Mouse (Mus musculus) midbrain, embryonic 11.5 days (tissue): ENCODE measurements around the gene Tsga10ip. TPM values are rescaled to one million over a fixed set of nuclear protein-coding genes. Genes with fewer than 3 reads are reported as not detected.

Experiments
- ATAC-seq: fragments of 200-750 bp; cut with Nextera tagmentation; 2 replicates; pipeline ENCODE4 v1.8.0; 2017; ENCODE audit warnings: moderate TSS enrichment, moderate library complexity; ENCODE audit not compliant: low FRiP score
- DNase-seq: peaks from one replicate; pipeline ENCODE4 v3.0.0; 2015; ENCODE audit warnings: low spot score; ENCODE audit errors: missing footprints
- H3K27ac ChIP-seq: fragments of 300-500 bp; sonication (generic); 2 replicates; pipeline ENCODE4 v1.5.1; 2014; ENCODE audit warnings: low read depth, low read length
- H3K27me3 ChIP-seq: fragments of 300-500 bp; sonication (generic); 2 replicates; pipeline ENCODE4 v1.6.1; 2014; ENCODE audit warnings: mild to moderate bottlenecking, low read length, moderate library complexity, mixed read lengths; ENCODE audit not compliant: control insufficient read depth, insufficient read depth
- H3K36me3 ChIP-seq: fragments of 300-500 bp; sonication (generic); 2 replicates; pipeline ENCODE4 v1.6.1; 2014; ENCODE audit warnings: mild to moderate bottlenecking, low read length, moderate library complexity, mixed read lengths; ENCODE audit not compliant: control insufficient read depth, insufficient read depth
- H3K4me1 ChIP-seq: fragments of 300-500 bp; sonication (generic); 2 replicates; pipeline ENCODE4 v1.6.1; 2014; ENCODE audit warnings: low read length; ENCODE audit not compliant: control insufficient read depth, insufficient read depth
- H3K4me2 ChIP-seq: fragments of 300-500 bp; sonication (generic); 2 replicates; pipeline ENCODE4 v1.6.1; 2014; ENCODE audit warnings: mild to moderate bottlenecking, moderate library complexity
- H3K4me3 ChIP-seq: fragments of 300-500 bp; sonication (generic); 2 replicates; pipeline ENCODE4 v1.5.1; 2014; ENCODE audit warnings: low read depth, low read length
- H3K9ac ChIP-seq: fragments of 300-500 bp; sonication (generic); 2 replicates; pipeline ENCODE4 v1.6.1; 2014; ENCODE audit warnings: low read length
- H3K9me3 ChIP-seq: fragments of 300-500 bp; sonication (generic); 2 replicates; pipeline ENCODE4 v1.6.1; 2016; ENCODE audit warnings: low read length; ENCODE audit not compliant: control insufficient read depth
- WGBS: fragments of 180-500 bp; shearing (Covaris S2); extraction: QIAGEN DNeasy Blood & Tissue Kit; methylation state at CpG from one replicate; pipeline ENCODE4 v1.1.7; 2014; 5-methylcytosine and 5-hydroxymethylcytosine counted together
- polyA plus RNA-seq: library from polyadenylated mRNA; unstranded; fragments of >200 nt; fragmentation: Nextera tagmentation; extraction: Ambion mirVana; gene quantifications from 2 replicates; pipeline ENCODE4 v1.2.1, GENCODE M21; 2014

The Tsga10ip gene
- polyA plus RNA-seq, 1 experiment from 2014 or later = not detected

- WGBS = 93% methylated on average over 9 of the region's 9 CpGs
- DNase-seq = peak; percentile 37
- H3K36me3 ChIP-seq = 0 out of 2 replicates have a peak, but pooled peaks cover 8% of the 10 kb centered on the region
Measured at GRCm38 (mm10) chr19:5419630-5420029, 17.3 kb upstream of the Tsga10ip start.

GRCm38 (mm10) chr19:5418750-5419466, 16.6 kb upstream of the Tsga10ip start:
- H3K27ac ChIP-seq = no peak overlapping the region
- WGBS = 94% methylated on average over 8 of the region's 8 CpGs
- peak; percentile 8 for DNase-seq
- 0 out of 2 replicates have a peak, but pooled peaks cover 8% of the 10 kb centered on the region for H3K36me3 ChIP-seq
- H3K4me2 ChIP-seq = no peak overlapping the region
- peaks cover 10% of the 10 kb centered on the region for H3K4me1 ChIP-seq
- no peak for ATAC-seq
- H3K9ac ChIP-seq = no peak overlapping the region
- H3K27me3 ChIP-seq = no peaks in the 10 kb centered on the region
- no peak overlapping the region for H3K4me3 ChIP-seq
- no peaks in the 10 kb centered on the region for H3K9me3 ChIP-seq

More at GRCm38 (mm10) chr19:5419630-5420029, 17.3 kb upstream of the Tsga10ip start:
- ATAC-seq = no peak
- no peak overlapping the region for H3K27ac ChIP-seq
- H3K27me3 ChIP-seq = no peaks in the 10 kb centered on the region
- no peak overlapping the region for H3K9ac ChIP-seq
- H3K4me1 ChIP-seq = peaks cover 12% of the 10 kb centered on the region
- H3K4me3 ChIP-seq = no peak overlapping the region
- H3K9me3 ChIP-seq = no peaks in the 10 kb centered on the region
- no peak overlapping the region for H3K4me2 ChIP-seq

DNA sequence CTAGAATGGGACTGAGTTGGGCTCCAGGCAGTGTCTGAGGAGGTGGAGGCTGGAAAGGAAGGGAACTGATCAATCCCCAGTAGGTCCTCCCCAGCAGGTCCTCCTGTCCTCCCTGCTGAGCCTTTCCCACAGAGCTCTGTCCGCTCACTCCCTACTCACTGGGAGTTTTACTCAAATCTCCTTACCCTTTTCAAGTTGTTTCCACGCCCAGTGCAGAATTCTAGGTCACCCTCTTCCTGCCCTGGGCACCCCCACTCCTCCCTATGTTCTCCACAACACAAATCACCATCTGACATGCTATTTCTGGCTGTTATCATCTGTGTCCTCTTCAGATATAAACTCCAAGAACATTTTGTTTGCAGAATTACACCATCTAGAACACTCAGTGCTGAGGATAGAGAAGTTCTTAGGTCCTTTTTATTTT, 12.2 kb upstream of the Tsga10ip start:
- ATAC-seq (no peak), DNase-seq (peak; percentile 37)
- no peak overlapping the region for H3K27ac ChIP-seq
- no peaks in the 10 kb centered on the region for H3K4me1 ChIP-seq
- no peaks in the 10 kb centered on the region for H3K9me3 ChIP-seq
- 63% methylated on average over 2 of the region's 2 CpGs for WGBS
- no peak overlapping the region for H3K9ac ChIP-seq
- no peak overlapping the region for H3K4me3 ChIP-seq
- H3K27me3 ChIP-seq = no peaks in the 10 kb centered on the region
- no peaks in the 10 kb centered on the region for H3K36me3 ChIP-seq
- no peak overlapping the region for H3K4me2 ChIP-seq

DNA sequence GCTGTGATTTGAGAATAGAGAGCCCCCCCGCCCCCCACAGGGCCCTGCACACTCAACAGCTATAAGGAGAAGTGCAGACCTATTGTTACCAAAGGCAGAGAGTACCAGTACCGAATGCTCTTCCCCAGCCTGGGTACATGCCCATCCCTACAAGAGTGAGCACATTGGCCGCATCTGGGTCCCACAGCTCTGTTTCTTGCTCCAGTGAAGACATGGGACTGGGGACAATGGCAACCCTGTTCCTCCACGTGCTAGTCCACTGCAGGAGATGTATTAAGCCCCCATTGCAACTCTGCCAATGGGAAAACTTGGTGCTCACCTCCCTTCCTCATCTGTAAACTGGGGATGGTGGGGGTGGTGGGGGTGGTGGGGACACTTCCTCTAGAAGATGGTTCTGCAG, 11.5 kb upstream of the Tsga10ip start:
- ATAC-seq = no peak
- no peak overlapping the region for H3K27ac ChIP-seq
- H3K4me2 ChIP-seq = no peak overlapping the region
- WGBS = 71% methylated on average over 4 of the region's 4 CpGs
- H3K36me3 ChIP-seq = no peaks in the 10 kb centered on the region
- no peaks in the 10 kb centered on the region for H3K27me3 ChIP-seq
- no peak overlapping the region for H3K4me3 ChIP-seq
- no peaks in the 10 kb centered on the region for H3K4me1 ChIP-seq
- H3K9me3 ChIP-seq = no peaks in the 10 kb centered on the region
- DNase-seq = no peak
- no peak overlapping the region for H3K9ac ChIP-seq

- Histone ChIP-seq H3K27ac (no peak overlapping the region), H3K9ac (no peak overlapping the region), H3K4me3 (no peak overlapping the region), H3K4me1 (peaks cover 6% of the 10 kb centered on the region), H3K9me3 (no peaks in the 10 kb centered on the region), H3K27me3 (no peaks in the 10 kb centered on the region), H3K4me2 (no peak overlapping the region), H3K36me3 (no peaks in the 10 kb centered on the region)
- ATAC-seq (no peak), DNase-seq (peak; percentile 82)
- WGBS = 77% methylated on average over 5 of the region's 5 CpGs
Measured at GRCm38 (mm10) chr19:5411961-5412360, 9.6 kb upstream of the Tsga10ip start.

GRCm38 (mm10) chr19:5410641-5411040, 8.3 kb upstream of the Tsga10ip start:
- H3K27ac ChIP-seq = no peak overlapping the region
- ATAC-seq = no peak
- WGBS = 91% methylated on average over 5 of the region's 5 CpGs

DNA sequence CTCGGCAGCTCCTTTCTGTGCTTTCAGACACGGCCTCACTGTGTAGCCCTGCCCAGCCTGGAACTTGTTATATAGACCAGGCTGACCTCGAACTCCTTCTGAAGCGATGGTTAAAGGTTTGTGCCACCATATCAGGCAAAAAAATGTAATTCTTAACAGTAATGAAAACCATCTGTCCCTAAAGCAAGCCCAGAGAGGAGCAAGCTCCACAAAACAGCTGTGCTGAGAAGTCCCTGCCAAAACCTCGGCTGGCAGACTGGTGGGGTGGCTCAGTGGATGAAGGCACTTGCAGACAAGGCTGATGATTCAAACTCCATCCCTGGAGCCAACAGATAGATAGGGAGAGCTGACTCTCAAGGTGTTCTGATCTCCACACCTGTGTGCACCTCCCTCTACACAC, 6.7 kb upstream of the Tsga10ip start:
- H3K36me3 ChIP-seq = no peaks in the 10 kb centered on the region
- H3K4me2 ChIP-seq = no peak overlapping the region
- DNase-seq (peak; percentile 59), ATAC-seq (no peak)
- H3K9ac ChIP-seq = no peak overlapping the region
- no peak overlapping the region for H3K27ac ChIP-seq
- peaks cover 11% of the 10 kb centered on the region for H3K4me1 ChIP-seq
- H3K4me3 ChIP-seq = no peak overlapping the region
- no peaks in the 10 kb centered on the region for H3K9me3 ChIP-seq
- no peaks in the 10 kb centered on the region for H3K27me3 ChIP-seq
- WGBS = 75% methylated on average over 5 of the region's 5 CpGs

More at GRCm38 (mm10) chr19:5410641-5411040, 8.3 kb upstream of the Tsga10ip start:
- Histone ChIP-seq H3K36me3 (no peaks in the 10 kb centered on the region), H3K4me1 (peaks cover 11% of the 10 kb centered on the region), H3K9me3 (no peaks in the 10 kb centered on the region), H3K4me3 (no peak overlapping the region), H3K27me3 (no peaks in the 10 kb centered on the region), H3K4me2 (no peak overlapping the region), H3K9ac (no peak overlapping the region)
- DNase-seq = no peak

- H3K4me2 ChIP-seq = no peak overlapping the region
- WGBS = 91% methylated on average over 13 of the region's 13 CpGs
- no peaks in the 10 kb centered on the region for H3K27me3 ChIP-seq
- no peak overlapping the region for H3K9ac ChIP-seq
- H3K36me3 ChIP-seq = no peaks in the 10 kb centered on the region
- H3K4me1 ChIP-seq = peaks cover 11% of the 10 kb centered on the region
- no peak for ATAC-seq
- DNase-seq = peak; percentile 19
- H3K4me3 ChIP-seq = no peak overlapping the region
- no peaks in the 10 kb centered on the region for H3K9me3 ChIP-seq
- no peak overlapping the region for H3K27ac ChIP-seq
Measured at GRCm38 (mm10) chr19:5408057-5409001, 6.0 kb upstream of the Tsga10ip start.

- peak overlapping the region; percentile 76 for H3K9ac ChIP-seq
- H3K27me3 ChIP-seq = no peaks in the 10 kb centered on the region
- peak overlapping the region; percentile 53 for H3K4me3 ChIP-seq
- peaks cover 11% of the 10 kb centered on the region for H3K4me1 ChIP-seq
- no peaks in the 10 kb centered on the region for H3K36me3 ChIP-seq
- DNase-seq = peak; percentile 93
- H3K9me3 ChIP-seq = no peaks in the 10 kb centered on the region
- H3K27ac ChIP-seq = peak overlapping the region; percentile 69
- WGBS = 20% methylated on average over 7 of the region's 7 CpGs
- H3K4me2 ChIP-seq = peak overlapping the region; percentile 79
- ATAC-seq = peak; percentile 41; the same call in 1 of the 2 replicates
Measured at GRCm38 (mm10) chr19:5407133-5407532, 4.8 kb upstream of the Tsga10ip start.
